Mouse (Mus musculus) monocyte, adult 5-6 weeks (primary cell): ENCODE data around the gene Mknk2. TPM values are rescaled to one million over a fixed set of nuclear protein-coding genes. Genes with fewer than 3 reads are reported as not detected.

Experiments used
- ATAC-seq: fragments of 153-309, 156-312 bp; replicated peaks from 2 replicates; pipeline ENCODE4 v1.8.0; 2017; ENCODE audit warnings: mild to moderate bottlenecking; ENCODE audit not compliant: low TSS enrichment, insufficient number of reproducible peaks, severe bottlenecking, poor library complexity, low FRiP score
- total RNA-seq: library from RNA; stranded (forward); fragments of 200-1000, 200-491, 200-594 nt; gene quantifications from 3 replicates; pipeline ENCODE4 v1.2.3, GENCODE M21; 2017

The Mknk2 gene
- 56.7 to 115 TPM (median 94.0 TPM) in 3 replicates for total RNA-seq

DNA sequence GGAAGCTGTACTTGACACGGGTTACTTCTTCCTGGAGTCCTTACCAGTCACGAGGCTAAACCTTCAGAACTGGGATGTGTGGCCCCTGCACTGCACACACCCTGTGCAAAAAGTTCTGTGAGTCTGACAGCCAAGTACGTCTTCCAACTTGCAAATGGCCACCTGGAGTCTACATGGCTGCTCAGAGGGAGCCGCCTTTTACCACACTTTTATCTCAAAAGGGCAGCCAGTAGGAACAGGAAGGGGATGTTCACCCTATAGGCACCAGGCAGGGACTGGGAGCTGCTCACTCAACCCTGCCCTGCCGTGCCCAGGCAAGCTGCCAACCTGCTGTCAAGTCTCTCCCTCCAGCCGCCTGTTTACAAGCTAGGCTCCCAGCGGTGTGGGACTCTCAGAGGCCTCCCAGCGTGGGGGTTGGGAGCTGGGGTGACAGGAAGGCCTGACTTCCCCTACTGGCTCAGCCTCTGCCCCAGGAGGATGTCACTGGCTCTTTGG is at the start of gene Mknk2:
Gene Mknk2, minus strand, starts transcription at position 171 of the 495 bp plus-strand sequence.
- peak; percentile 59 for ATAC-seq

- no peak for ATAC-seq
Observed at GRCm38 (mm10) chr10:80717281-80717680, 39.4 kb upstream of the Mknk2 start.

DNA sequence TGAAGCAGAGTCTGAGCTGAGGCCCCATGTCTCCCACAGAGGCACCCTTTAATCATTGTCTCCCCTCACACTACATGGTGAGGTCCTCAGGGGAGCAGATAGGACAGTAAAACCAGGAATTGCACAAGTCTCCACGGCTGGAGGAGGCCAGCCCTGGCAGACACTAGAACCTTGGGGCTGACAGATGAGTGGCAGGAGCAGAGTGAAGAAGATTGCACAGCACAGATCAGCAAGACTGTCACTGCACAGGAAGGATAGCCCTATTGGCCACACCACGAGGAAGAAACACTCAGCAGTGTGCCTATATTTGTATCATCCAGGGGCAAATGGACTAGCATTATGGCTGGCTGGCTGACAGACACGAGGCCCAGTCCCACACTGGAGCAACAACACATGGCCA is 32.9 kb upstream of the Mknk2 start:
- ATAC-seq: no peak

DNA sequence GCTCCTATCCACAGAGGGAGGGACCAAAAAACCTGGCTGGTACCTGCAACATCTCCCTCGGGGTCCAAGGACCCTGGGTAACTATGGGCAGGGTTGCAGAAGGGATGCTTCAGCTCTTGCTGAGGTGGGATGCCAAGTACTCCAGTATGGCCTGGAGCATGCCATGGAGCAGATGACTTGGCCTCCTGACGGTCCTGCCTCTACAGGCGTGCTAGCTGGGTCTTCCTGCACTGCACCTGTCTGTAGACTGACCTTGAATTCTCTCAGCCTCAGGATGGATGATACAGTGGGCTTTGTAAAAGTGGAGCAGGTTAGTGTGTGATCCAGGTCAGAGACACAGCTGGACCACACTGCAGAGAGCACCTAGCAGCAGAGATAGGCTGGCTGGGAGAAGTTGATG is 27.6 kb upstream of the Mknk2 start:
- ATAC-seq: no peak

DNA sequence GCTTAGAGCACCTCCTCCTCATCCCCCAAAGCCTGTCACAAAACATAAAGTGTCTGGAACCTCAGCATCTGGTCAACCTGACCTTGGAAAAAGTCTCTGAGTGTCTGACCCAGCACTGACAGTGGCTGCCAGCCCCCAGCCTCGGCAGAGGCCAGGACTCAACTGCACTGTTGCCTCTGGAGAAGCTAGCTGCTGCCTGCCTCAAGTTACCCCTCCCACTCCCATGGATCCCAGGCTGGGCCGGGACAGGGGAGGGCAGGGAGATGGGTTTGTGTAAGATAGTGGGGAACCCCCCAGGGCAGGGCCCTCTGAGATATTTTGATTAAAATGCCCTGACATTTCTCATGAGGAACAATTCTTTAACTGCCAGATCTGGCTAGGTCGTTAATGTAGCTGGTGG is 27.1 kb upstream of the Mknk2 start:
- no peak for ATAC-seq

DNA sequence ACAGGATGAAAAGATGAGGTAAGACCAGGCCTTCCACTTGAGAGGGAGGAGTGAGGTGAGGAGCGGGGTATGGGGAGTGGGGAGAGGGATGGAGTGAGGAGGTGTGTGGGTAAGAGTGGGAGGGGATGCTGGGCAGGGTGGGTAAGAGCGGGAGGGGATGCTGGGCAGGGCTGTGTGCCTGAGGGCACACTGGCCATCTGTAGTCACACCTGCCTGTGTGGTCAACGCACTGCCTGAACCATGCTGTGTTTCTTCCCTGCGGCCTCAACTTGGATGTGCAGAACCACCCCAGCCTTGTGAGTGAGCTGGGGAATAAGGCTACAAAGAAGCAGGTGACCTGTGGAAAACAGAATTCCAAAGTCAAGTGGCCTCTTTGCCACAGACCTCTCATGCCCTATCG is 26.5 kb upstream of the Mknk2 start:
- no peak for ATAC-seq

- ATAC-seq: no peak
Observed at GRCm38 (mm10) chr10:80703643-80704042, 25.7 kb upstream of the Mknk2 start.

GRCm38 (mm10) chr10:80702536-80703390 is 24.9 kb upstream of the Mknk2 start:
- peak; percentile 38; the same call in 1 of the 2 replicates for ATAC-seq

DNA sequence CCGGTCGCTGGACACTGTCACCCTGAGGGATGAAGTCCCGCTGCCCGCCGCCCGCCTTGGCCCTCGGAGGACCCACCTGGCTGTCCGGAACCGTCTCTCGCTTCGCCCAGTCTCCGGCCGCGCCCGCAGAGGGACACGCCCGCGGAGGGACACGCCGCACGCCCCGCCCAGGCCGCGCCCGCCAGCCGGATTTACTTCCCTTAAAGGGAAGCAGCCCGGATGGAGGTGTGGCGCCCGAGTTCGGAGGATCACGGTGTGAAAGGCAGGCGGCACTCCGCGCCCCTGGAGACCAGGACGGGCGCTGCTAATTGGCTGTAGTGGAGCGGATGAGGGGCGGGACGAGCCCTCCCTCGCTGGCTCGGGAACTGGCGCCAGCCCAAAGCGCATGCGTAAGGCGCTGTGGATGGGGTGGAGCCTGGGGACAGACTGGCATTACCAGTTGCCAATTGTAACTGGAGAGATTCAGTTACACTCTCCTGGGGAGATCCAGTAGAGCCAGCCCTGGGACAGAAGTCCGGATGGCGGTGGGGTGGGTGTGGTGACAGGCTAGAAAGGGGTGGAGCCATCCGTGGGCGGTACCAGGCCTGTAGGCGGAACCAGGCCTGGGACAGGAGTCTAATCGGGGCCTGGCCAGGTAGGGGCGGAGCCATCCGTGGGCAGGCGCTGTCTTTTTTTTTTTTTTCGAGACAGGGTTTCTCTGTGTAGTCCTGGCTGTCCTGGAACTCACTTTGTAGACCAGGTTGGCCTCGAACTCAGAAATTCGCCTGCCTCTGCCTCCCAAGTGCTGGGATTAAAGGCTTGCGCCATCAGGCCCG is 24.0 kb upstream of the Mknk2 start, which contains the start of the genes Mob3a and Izumo4:
Gene Mob3a, minus strand, starts transcription at position 257 of the 815 bp plus-strand sequence.
Gene Izumo4, plus strand, starts transcription at position 464 of the 815 bp plus-strand sequence.
- peak; percentile 80 for ATAC-seq

GRCm38 (mm10) chr10:80700732-80701131 is 22.8 kb upstream of the Mknk2 start:
- ATAC-seq: no peak

DNA sequence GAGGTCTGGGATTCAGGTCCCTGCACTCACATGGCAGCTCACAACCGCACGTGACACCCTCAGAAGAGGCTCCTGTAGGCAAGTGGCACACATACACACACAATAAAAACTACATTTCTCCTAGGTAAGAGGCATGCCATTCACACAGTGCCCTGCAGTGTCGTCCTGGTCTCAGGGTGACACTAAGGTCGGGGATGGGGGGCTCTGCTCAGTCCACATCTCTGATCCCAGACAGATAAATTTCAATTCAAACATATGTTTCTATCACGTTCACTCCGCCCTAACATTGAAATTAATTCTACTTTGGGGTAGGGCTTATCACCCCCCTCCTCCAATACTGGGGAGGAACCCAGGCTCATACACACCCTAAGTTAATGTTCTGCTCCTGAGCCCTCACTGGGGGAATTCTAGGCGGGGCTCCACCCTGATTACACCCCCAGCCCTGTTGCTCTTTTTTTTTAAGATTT is 22.2 kb upstream of the Mknk2 start:
- no peak for ATAC-seq

DNA sequence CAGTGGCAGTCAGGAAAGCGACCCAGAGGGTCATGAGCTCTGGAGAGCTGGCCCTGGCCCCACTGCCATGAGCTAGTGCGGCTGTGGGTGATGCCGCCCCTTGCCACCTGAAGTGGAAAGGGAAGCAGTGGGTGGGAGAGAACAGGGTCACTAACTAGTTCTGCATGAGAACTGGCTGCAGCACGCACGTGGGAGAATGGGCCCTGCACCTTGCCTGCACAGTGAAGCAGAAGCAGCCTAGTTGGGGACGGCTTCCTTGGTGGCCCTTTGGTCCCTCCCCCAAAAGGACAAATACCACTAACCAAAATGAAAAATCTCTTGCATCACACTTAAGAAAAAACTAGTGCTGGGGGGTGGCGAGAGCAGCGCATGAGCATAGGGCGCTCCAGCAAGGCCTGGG is 20.7 kb upstream of the Mknk2 start:
- no peak for ATAC-seq

DNA sequence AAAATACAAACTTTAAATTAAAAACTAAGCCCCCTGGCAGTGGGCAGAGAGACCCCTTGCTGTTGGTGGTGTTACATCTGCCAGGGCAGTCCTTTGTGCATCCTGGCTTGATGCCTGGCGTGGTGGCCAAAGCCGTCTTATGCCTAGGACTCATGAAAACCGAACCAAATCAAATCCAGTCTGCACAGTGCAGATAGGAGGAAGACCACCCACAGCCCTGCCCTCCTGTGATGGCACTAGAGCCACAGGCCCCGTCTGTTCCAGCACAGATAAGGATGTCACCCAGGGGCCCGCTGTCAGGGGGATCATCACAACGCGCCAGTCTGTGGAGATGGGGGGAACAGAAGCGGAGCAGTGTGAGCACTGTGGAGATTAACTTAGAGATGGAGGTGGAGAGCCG is 19.9 kb upstream of the Mknk2 start:
- ATAC-seq: no peak

DNA sequence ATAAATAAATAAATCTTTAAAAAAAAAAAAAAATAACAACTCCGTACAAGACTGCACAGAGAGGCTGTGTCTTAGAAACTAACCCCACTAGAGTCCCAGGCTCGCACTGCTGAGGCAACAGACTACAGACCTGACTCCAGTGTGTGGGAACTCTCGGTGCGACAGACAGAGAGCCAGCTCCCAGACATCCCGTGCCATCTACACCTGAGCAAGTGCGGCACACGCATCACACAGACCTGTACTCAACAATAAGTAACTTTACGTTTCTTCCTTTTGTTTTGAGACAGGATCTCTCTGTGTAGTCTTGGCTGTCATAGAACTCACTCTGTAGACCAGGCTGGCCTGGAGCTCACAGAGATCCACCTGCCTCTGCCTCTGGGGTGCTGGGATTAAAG is 19.5 kb upstream of the Mknk2 start:
- ATAC-seq: no peak

- no peak for ATAC-seq
Observed at GRCm38 (mm10) chr10:80696502-80697392, 18.8 kb upstream of the Mknk2 start.

GRCm38 (mm10) chr10:80695801-80696501 is 18.0 kb upstream of the Mknk2 start:
- no peak for ATAC-seq

DNA sequence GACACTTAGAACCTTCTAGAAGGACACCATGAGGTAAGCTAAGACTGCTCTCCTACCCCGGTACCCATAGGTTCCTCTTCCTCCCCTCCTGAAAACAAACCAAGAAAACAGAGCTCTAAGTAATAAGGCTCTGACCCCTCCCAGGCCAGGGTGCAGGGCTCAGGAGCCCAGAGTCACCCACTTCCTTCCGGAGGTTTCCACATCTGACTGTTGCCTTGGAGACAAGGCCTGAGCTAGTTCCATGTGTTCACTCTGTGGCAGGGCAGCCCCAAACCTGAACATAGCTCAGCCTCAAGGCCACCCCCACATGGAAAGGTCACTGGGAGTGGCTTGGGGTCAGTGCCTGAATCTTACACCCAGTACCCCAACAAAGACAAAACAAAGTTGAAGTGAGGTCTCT is 17.3 kb upstream of the Mknk2 start:
- ATAC-seq: peak; percentile 75
